Mouse (Mus musculus): Measurements from ENCODE around the gene Mdga1.
A peak's percentile ranks its signal among the peaks of the same experiment; 100 is the strongest.

Gene Mdga1

GRCm38 (mm10) chr17:29970037-29970555, at the start of gene Mdga1:
Gene Mdga1 (minus strand): TSS chr17:29970087.
- no peak for DNase-seq

GRCm38 (mm10) chr17:30018927-30019610, 49.2 kb upstream of the Mdga1 start:
- DNase-seq = no peak

- no peak for DNase-seq
Observed at GRCm38 (mm10) chr17:30014660-30015059, 44.8 kb upstream of the Mdga1 start.

- no peak for DNase-seq
Observed at GRCm38 (mm10) chr17:30008392-30008791, 38.5 kb upstream of the Mdga1 start.

GRCm38 (mm10) chr17:30007883-30008282, 38.0 kb upstream of the Mdga1 start:
- no peak for DNase-seq

GRCm38 (mm10) chr17:30006877-30007276, 37.0 kb upstream of the Mdga1 start:
- no peak for DNase-seq

GRCm38 (mm10) chr17:30005451-30005941, 35.6 kb upstream of the Mdga1 start:
- DNase-seq = peak; percentile 46

- DNase-seq = no peak
Observed at GRCm38 (mm10) chr17:30005103-30005443, 35.2 kb upstream of the Mdga1 start.

GRCm38 (mm10) chr17:30004203-30005102, 34.6 kb upstream of the Mdga1 start, which contains the start of gene Zfand3:
Gene Zfand3 (plus strand): TSS chr17:30004733.
- peak; percentile 95 for DNase-seq

- no peak for DNase-seq
Observed at GRCm38 (mm10) chr17:29998566-29999295, 28.8 kb upstream of the Mdga1 start.

GRCm38 (mm10) chr17:29997726-29998125, 27.8 kb upstream of the Mdga1 start:
- DNase-seq = no peak

GRCm38 (mm10) chr17:29995986-29996385, 26.1 kb upstream of the Mdga1 start:
- no peak for DNase-seq

- DNase-seq = no peak
Observed at GRCm38 (mm10) chr17:29994459-29994858, 24.6 kb upstream of the Mdga1 start.

GRCm38 (mm10) chr17:29994011-29994410, 24.1 kb upstream of the Mdga1 start:
- no peak for DNase-seq

- no peak for DNase-seq
Observed at GRCm38 (mm10) chr17:29993488-29993887, 23.6 kb upstream of the Mdga1 start.

GRCm38 (mm10) chr17:29990845-29991244, 21.0 kb upstream of the Mdga1 start:
- no peak for DNase-seq

- DNase-seq = no peak
Observed at GRCm38 (mm10) chr17:29990136-29990535, 20.2 kb upstream of the Mdga1 start.

- DNase-seq = no peak
Observed at GRCm38 (mm10) chr17:29989653-29990052, 19.8 kb upstream of the Mdga1 start.

GRCm38 (mm10) chr17:29988141-29988540, 18.3 kb upstream of the Mdga1 start:
- no peak for DNase-seq

- DNase-seq = peak; percentile 50
Observed at GRCm38 (mm10) chr17:29985534-29985933, 15.6 kb upstream of the Mdga1 start.

- DNase-seq = no peak
Observed at GRCm38 (mm10) chr17:29984931-29985330, 15.0 kb upstream of the Mdga1 start.

- no peak for DNase-seq
Observed at GRCm38 (mm10) chr17:29983190-29983589, 13.3 kb upstream of the Mdga1 start.

GRCm38 (mm10) chr17:29981568-29981967, 11.7 kb upstream of the Mdga1 start:
- DNase-seq = no peak

Data from lung, postnatal 14 days (tissue).